Mouse (Mus musculus): ENCODE data around the gene Hbb-bt. TPM values are rescaled to one million over a fixed set of nuclear protein-coding genes. Genes with fewer than 3 reads are reported as not detected.
"Not testable (repeated sequence)": the region's sequence is repeated elsewhere in the genome, so short reads cannot be mapped to it uniquely, and the experiment has no call there.

Hbb-bt gene
- polyA plus RNA-seq, 1 experiment from 2014 or later = 7,398 TPM

- no peak overlapping the region for H3K4me2 ChIP-seq
- ATAC-seq (replicated peaks; ENCODE audit: low FRiP score) = peak; percentile 95
- H3K36me3 ChIP-seq (ENCODE audit: control insufficient read depth, insufficient read depth, low read length) = no peaks in the 10 kb centered on the region
- H3K4me1 ChIP-seq (replicated peaks; ENCODE audit: control insufficient read depth, insufficient read depth, low read length) = no peaks in the 10 kb centered on the region
- no peaks in the 10 kb centered on the region for H3K27me3 ChIP-seq (replicated peaks; ENCODE audit: control insufficient read depth, insufficient read depth, low read length)
- no peaks in the 10 kb centered on the region for H3K9me3 ChIP-seq (ENCODE audit: control insufficient read depth, low read length)
- WGBS = 17% methylated on average over 4 of the region's 4 CpGs
- no peak overlapping the region for H3K4me3 ChIP-seq (ENCODE audit: low read depth, low read length)
- DNase-seq (ENCODE audit: low spot score) = no peak
- no peak overlapping the region for H3K27ac ChIP-seq (ENCODE audit: low read depth, low read length)
- H3K9ac ChIP-seq (ENCODE audit: low read depth, low read length) = no peak overlapping the region
Observed at GRCm38 (mm10) chr7:103792669-103793388, 21.0 kb downstream of the Hbb-bt start.

GRCm38 (mm10) chr7:103791721-103792120 lies 22.1 kb downstream of the Hbb-bt start, which contains the start of gene Olfr67:
Gene Olfr67, minus strand, starts transcription at chr7:103791821.
- ATAC-seq (replicated peaks; ENCODE audit: low FRiP score) = no peak
- no peak for DNase-seq (ENCODE audit: low spot score)
- Histone ChIP-seq H3K4me1 (replicated peaks; ENCODE audit: control insufficient read depth, insufficient read depth, low read length) (no peaks in the 10 kb centered on the region), H3K9ac (ENCODE audit: low read depth, low read length) (no peak within 1 kb of the TSS), H3K36me3 (ENCODE audit: control insufficient read depth, insufficient read depth, low read length) (no peaks in the 10 kb centered on the region), H3K4me2 (no peak within 1 kb of the TSS), H3K4me3 (ENCODE audit: low read depth, low read length) (no peak within 1 kb of the TSS), H3K9me3 (ENCODE audit: control insufficient read depth, low read length) (no peaks in the 10 kb centered on the region), H3K27me3 (replicated peaks; ENCODE audit: control insufficient read depth, insufficient read depth, low read length) (no peaks in the 10 kb centered on the region), H3K27ac (ENCODE audit: low read depth, low read length) (no peak within 1 kb of the TSS)
- WGBS = 73% methylated on average over 3 of the region's 3 CpGs

- Histone ChIP-seq H3K4me3 (ENCODE audit: low read depth, low read length) (no peak within 1 kb of the TSS), H3K9me3 (ENCODE audit: control insufficient read depth, low read length) (no peaks in the 10 kb centered on the region), H3K4me2 (no peak within 1 kb of the TSS), H3K9ac (ENCODE audit: low read depth, low read length) (no peak within 1 kb of the TSS), H3K27me3 (replicated peaks; ENCODE audit: control insufficient read depth, insufficient read depth, low read length) (no peaks in the 10 kb centered on the region), H3K36me3 (ENCODE audit: control insufficient read depth, insufficient read depth, low read length) (no peaks in the 10 kb centered on the region), H3K27ac (ENCODE audit: low read depth, low read length) (no peak within 1 kb of the TSS), H3K4me1 (replicated peaks; ENCODE audit: control insufficient read depth, insufficient read depth, low read length) (no peaks in the 10 kb centered on the region)
- no peak for ATAC-seq (replicated peaks; ENCODE audit: low FRiP score)
- no peak for DNase-seq (ENCODE audit: low spot score)
- WGBS = 81% methylated on average over 3 of the region's 3 CpGs
Observed at GRCm38 (mm10) chr7:103779598-103779997, 34.2 kb downstream of the Hbb-bt start, which contains the start of gene Olfr68. Gene Olfr68, minus strand, starts transcription at chr7:103779698.

GRCm38 (mm10) chr7:103777652-103778051 lies 36.1 kb downstream of the Hbb-bt start:
- H3K4me1 ChIP-seq (replicated peaks; ENCODE audit: control insufficient read depth, insufficient read depth, low read length); H3K27me3 ChIP-seq (replicated peaks; ENCODE audit: control insufficient read depth, insufficient read depth, low read length); H3K36me3 ChIP-seq (ENCODE audit: control insufficient read depth, insufficient read depth, low read length); DNase-seq (ENCODE audit: low spot score); H3K9ac ChIP-seq (ENCODE audit: low read depth, low read length); H3K9me3 ChIP-seq (ENCODE audit: control insufficient read depth, low read length); H3K4me3 ChIP-seq (ENCODE audit: low read depth, low read length); H3K4me2 ChIP-seq; H3K27ac ChIP-seq (ENCODE audit: low read depth, low read length): not testable (repeated sequence)
- 54% methylated on average over 4 of the region's 4 CpGs for WGBS
- peak; percentile 97 for ATAC-seq (replicated peaks; ENCODE audit: low FRiP score)

- ATAC-seq (replicated peaks; ENCODE audit: low FRiP score) = no peak
- Histone ChIP-seq H3K4me3 (ENCODE audit: low read depth, low read length) (no peak within 1 kb of the TSS), H3K9ac (ENCODE audit: low read depth, low read length) (no peak within 1 kb of the TSS), H3K4me1 (replicated peaks; ENCODE audit: control insufficient read depth, insufficient read depth, low read length) (no peaks in the 10 kb centered on the region), H3K9me3 (ENCODE audit: control insufficient read depth, low read length) (no peaks in the 10 kb centered on the region), H3K4me2 (no peak within 1 kb of the TSS), H3K36me3 (ENCODE audit: control insufficient read depth, insufficient read depth, low read length) (no peaks in the 10 kb centered on the region), H3K27ac (ENCODE audit: low read depth, low read length) (no peak within 1 kb of the TSS), H3K27me3 (replicated peaks; ENCODE audit: control insufficient read depth, insufficient read depth, low read length) (no peaks in the 10 kb centered on the region)
- 79% methylated on average over 2 of the region's 2 CpGs for WGBS
- no peak for DNase-seq (ENCODE audit: low spot score)
Observed at GRCm38 (mm10) chr7:103771494-103771893, 42.3 kb downstream of the Hbb-bt start, which contains the start of gene Olfr69. Gene Olfr69, minus strand, starts transcription at chr7:103771594.

GRCm38 (mm10) chr7:103767687-103768086 lies 46.1 kb downstream of the Hbb-bt start:
- not testable (repeated sequence) for H3K4me1 ChIP-seq (replicated peaks; ENCODE audit: control insufficient read depth, insufficient read depth, low read length); H3K27ac ChIP-seq (ENCODE audit: low read depth, low read length); H3K36me3 ChIP-seq (ENCODE audit: control insufficient read depth, insufficient read depth, low read length); H3K4me3 ChIP-seq (ENCODE audit: low read depth, low read length); H3K27me3 ChIP-seq (replicated peaks; ENCODE audit: control insufficient read depth, insufficient read depth, low read length); DNase-seq (ENCODE audit: low spot score); H3K9ac ChIP-seq (ENCODE audit: low read depth, low read length); H3K4me2 ChIP-seq; H3K9me3 ChIP-seq (ENCODE audit: control insufficient read depth, low read length)
- peak; percentile 91 for ATAC-seq (replicated peaks; ENCODE audit: low FRiP score)
- WGBS = 41% methylated on average over 6 of the region's 6 CpGs

Other genes starting within 250 kb of the Hbb-bt start
- gene Olfr616, start 244.9 kb downstream of the Hbb-bt start, polyA plus RNA-seq (2014; fragmentation: Nextera tagmentation; extraction: Ambion mirVana) = not detected in 2 replicates
- not detected in 2 replicates for gene Olfr617, start 240.9 kb downstream of the Hbb-bt start, polyA plus RNA-seq (2014; fragmentation: Nextera tagmentation; extraction: Ambion mirVana)
- gene Olfr618, start 223.9 kb downstream of the Hbb-bt start, polyA plus RNA-seq (2014; fragmentation: Nextera tagmentation; extraction: Ambion mirVana) = not detected in 2 replicates
- gene Olfr619, start 213.4 kb downstream of the Hbb-bt start, polyA plus RNA-seq (2014; fragmentation: Nextera tagmentation; extraction: Ambion mirVana) = not detected in 2 replicates
- not detected in 2 replicates for gene Olfr620, start 201.5 kb downstream of the Hbb-bt start, polyA plus RNA-seq (2014; fragmentation: Nextera tagmentation; extraction: Ambion mirVana)
- not detected in 2 replicates for gene Olfr622, start 171.3 kb downstream of the Hbb-bt start, polyA plus RNA-seq (2014; fragmentation: Nextera tagmentation; extraction: Ambion mirVana)
- not detected in 2 replicates for gene Olfr623, start 150.3 kb downstream of the Hbb-bt start, polyA plus RNA-seq (2014; fragmentation: Nextera tagmentation; extraction: Ambion mirVana)
- 0.04 TPM in 1 of 2 replicates, not detected in the other for gene Olfr624, start 142.8 kb downstream of the Hbb-bt start, polyA plus RNA-seq (2014; fragmentation: Nextera tagmentation; extraction: Ambion mirVana)
- not detected in 2 replicates for gene Olfr625-ps1, start 131.3 kb downstream of the Hbb-bt start, polyA plus RNA-seq (2014; fragmentation: Nextera tagmentation; extraction: Ambion mirVana)
- gene Olfr243, start 99.3 kb downstream of the Hbb-bt start, polyA plus RNA-seq (2014; fragmentation: Nextera tagmentation; extraction: Ambion mirVana) = not detected in 2 replicates
- not detected in 2 replicates for gene Olfr628, start 83.6 kb downstream of the Hbb-bt start, polyA plus RNA-seq (2014; fragmentation: Nextera tagmentation; extraction: Ambion mirVana)
- gene Olfr629, start 69.1 kb downstream of the Hbb-bt start, polyA plus RNA-seq (2014; fragmentation: Nextera tagmentation; extraction: Ambion mirVana) = not detected in 2 replicates
- gene Olfr630, start 56.7 kb downstream of the Hbb-bt start, polyA plus RNA-seq (2014; fragmentation: Nextera tagmentation; extraction: Ambion mirVana) = not detected in 2 replicates
- gene Olfr69, start 42.4 kb downstream of the Hbb-bt start, polyA plus RNA-seq (2014; fragmentation: Nextera tagmentation; extraction: Ambion mirVana) = not detected in 2 replicates
- gene Olfr68, start 34.3 kb downstream of the Hbb-bt start, polyA plus RNA-seq (2014; fragmentation: Nextera tagmentation; extraction: Ambion mirVana) = not detected in 2 replicates
- gene Olfr67, start 22.2 kb downstream of the Hbb-bt start, polyA plus RNA-seq (2014; fragmentation: Nextera tagmentation; extraction: Ambion mirVana) = not detected in 2 replicates
- gene Hbb-bs, start 14.1 kb upstream of the Hbb-bt start, polyA plus RNA-seq (2014; fragmentation: Nextera tagmentation; extraction: Ambion mirVana) = 9,439 and 11,024 TPM in 2 replicates
- gene Hbb-bh2, start 26.5 kb upstream of the Hbb-bt start, polyA plus RNA-seq (2014; fragmentation: Nextera tagmentation; extraction: Ambion mirVana) = not detected in 2 replicates
- 4,066 and 4,428 TPM in 2 replicates for gene Hbb-bh1, start 29.2 kb upstream of the Hbb-bt start, polyA plus RNA-seq (2014; fragmentation: Nextera tagmentation; extraction: Ambion mirVana)
- 15,021 and 16,786 TPM in 2 replicates for gene Hbb-y, start 39.2 kb upstream of the Hbb-bt start, polyA plus RNA-seq (2014; fragmentation: Nextera tagmentation; extraction: Ambion mirVana)
- not detected in 2 replicates for gene Olfr66, start 72.3 kb upstream of the Hbb-bt start, polyA plus RNA-seq (2014; fragmentation: Nextera tagmentation; extraction: Ambion mirVana)
- gene Olfr64, start 80.5 kb upstream of the Hbb-bt start, polyA plus RNA-seq (2014; fragmentation: Nextera tagmentation; extraction: Ambion mirVana) = not detected in 2 replicates
- gene Olfr65, start 89.5 kb upstream of the Hbb-bt start, polyA plus RNA-seq (2014; fragmentation: Nextera tagmentation; extraction: Ambion mirVana) = not detected in 2 replicates
- not detected in 2 replicates for gene Olfr631, start 114.8 kb upstream of the Hbb-bt start, polyA plus RNA-seq (2014; fragmentation: Nextera tagmentation; extraction: Ambion mirVana)
- gene Olfr632, start 120.4 kb upstream of the Hbb-bt start, polyA plus RNA-seq (2014; fragmentation: Nextera tagmentation; extraction: Ambion mirVana) = 0.12 TPM in 1 of 2 replicates, not detected in the other
- gene Olfr633, start 130.4 kb upstream of the Hbb-bt start, polyA plus RNA-seq (2014; fragmentation: Nextera tagmentation; extraction: Ambion mirVana) = not detected in 2 replicates
- gene Olfr635, start 157.2 kb upstream of the Hbb-bt start, polyA plus RNA-seq (2014; fragmentation: Nextera tagmentation; extraction: Ambion mirVana) = not detected in 2 replicates
- not detected in 2 replicates for gene Olfr638, start 184.8 kb upstream of the Hbb-bt start, polyA plus RNA-seq (2014; fragmentation: Nextera tagmentation; extraction: Ambion mirVana)
- not detected in 2 replicates for gene Olfr639, start 203.3 kb upstream of the Hbb-bt start, polyA plus RNA-seq (2014; fragmentation: Nextera tagmentation; extraction: Ambion mirVana)
- not detected in 2 replicates for gene Olfr640, start 211.6 kb upstream of the Hbb-bt start, polyA plus RNA-seq (2014; fragmentation: Nextera tagmentation; extraction: Ambion mirVana)
- not detected in 2 replicates for gene Olfr641, start 221.4 kb upstream of the Hbb-bt start, polyA plus RNA-seq (2014; fragmentation: Nextera tagmentation; extraction: Ambion mirVana)
- gene Olfr642, start 238.7 kb upstream of the Hbb-bt start, polyA plus RNA-seq (2014; fragmentation: Nextera tagmentation; extraction: Ambion mirVana) = not detected in 2 replicates
- not detected in 2 replicates for gene 4930516K23Rik, start 247.4 kb upstream of the Hbb-bt start, polyA plus RNA-seq (2014; fragmentation: Nextera tagmentation; extraction: Ambion mirVana)

Measured in liver, embryonic 11.5 days (tissue).